Mouse (Mus musculus) cerebellum, adult 9-10 months (tissue): ENCODE data around the gene Itm2a.

ENCODE experiments used
- DNase-seq: peaks from one replicate; pipeline ENCODE4 v3.0.0; 2022

The Itm2a gene

GRCm38 (mm10) chrX:107402915-107403912 is at the start of gene Itm2a:
Itm2a (minus strand) TSS chrX:107403376.
- no peak for DNase-seq

GRCm38 (mm10) chrX:107435887-107436286 is 32.7 kb upstream of the Itm2a start:
- DNase-seq: no peak

- DNase-seq: no peak
Measured at GRCm38 (mm10) chrX:107421304-107421703, 18.1 kb upstream of the Itm2a start.

- no peak for DNase-seq
Measured at GRCm38 (mm10) chrX:107417345-107417744, 14.2 kb upstream of the Itm2a start.

GRCm38 (mm10) chrX:107415999-107416398 is 12.8 kb upstream of the Itm2a start:
- DNase-seq: no peak

- no peak for DNase-seq
Measured at GRCm38 (mm10) chrX:107402481-107402880, 695 bp downstream of the Itm2a start.

- DNase-seq: no peak
Measured at GRCm38 (mm10) chrX:107399087-107399486, 4.1 kb downstream of the Itm2a start.

GRCm38 (mm10) chrX:107393256-107393655 is 9.9 kb downstream of the Itm2a start:
- DNase-seq: no peak

GRCm38 (mm10) chrX:107375329-107375728 is 27.8 kb downstream of the Itm2a start:
- no peak for DNase-seq
